Mouse (Mus musculus): ENCODE results near the gene Sgms1. TPM values are rescaled to one million over a fixed set of nuclear protein-coding genes. Genes with fewer than 3 reads are reported as not detected.

Gene Sgms1
- polyA plus RNA-seq, 1 experiment: 15.8 TPM

DNA sequence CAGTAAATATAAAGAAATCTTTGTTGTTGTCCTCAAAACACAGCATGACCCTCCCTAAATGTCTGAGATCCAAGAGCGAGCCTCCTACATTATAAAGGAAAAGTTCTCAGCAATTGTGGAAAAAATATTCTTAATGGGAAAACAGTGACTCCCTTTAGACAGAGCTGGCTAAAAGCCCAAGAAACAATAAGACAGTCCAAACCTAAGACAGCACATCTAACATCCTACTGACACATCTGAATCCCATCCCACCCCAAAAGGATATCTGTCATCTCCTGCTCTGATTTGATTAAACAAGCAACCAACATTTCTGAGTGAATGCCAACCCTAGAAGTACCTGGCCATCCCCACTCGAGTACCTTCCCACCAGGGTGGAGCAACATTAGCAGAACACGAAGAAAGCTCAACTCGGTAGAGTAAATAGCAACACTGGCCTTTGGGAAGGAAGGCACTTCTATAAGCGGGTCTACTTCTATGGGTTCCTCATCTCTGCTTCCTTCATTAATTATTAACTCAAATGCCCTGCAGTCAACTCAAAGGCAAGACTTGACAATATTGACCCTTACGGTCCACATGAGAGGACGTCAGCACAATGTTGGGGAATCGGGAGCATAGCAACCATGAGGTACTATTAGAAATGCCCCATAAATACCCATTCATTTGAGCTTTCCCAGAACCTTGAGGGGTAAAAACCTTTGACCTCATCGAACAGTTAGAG lies 42.7 kb downstream of the Sgms1 start:
- Histone ChIP-seq H3K4me1 (ENCODE audit: control insufficient read depth, insufficient read depth, insufficient read length) (no peaks in the 10 kb centered on the region; the same call in 1 of the 2 replicates), H3K36me3 (ENCODE audit: control insufficient read depth, insufficient read depth, low read length) (no peaks in the 10 kb centered on the region), H3K27me3 (ENCODE audit: control insufficient read depth, insufficient read depth, low read length) (no peaks in the 10 kb centered on the region), H3K27ac (ENCODE audit: insufficient read depth, low read length) (no peak overlapping the region), H3K4me3 (ENCODE audit: extremely low read depth, insufficient read depth, insufficient read length) (no peak overlapping the region)
- DNase-seq (ENCODE audit: low read depth in 1 of 2, low spot score in 2 of 2): no peak
- WGBS: 92% methylated on average over 9 of the region's 9 CpGs
- TF ChIP-seq POLR2A (IDR thresholded peaks at IDR 0.05; ENCODE audit: low read depth, low read length): no peak
- TF ChIP-seq CTCF (IDR thresholded peaks at IDR 0.05; ENCODE audit: extremely low read depth, insufficient read depth, insufficient read length, insufficient replicate concordance): no peak

- no peak overlapping the region for H3K27ac ChIP-seq (ENCODE audit: insufficient read depth, low read length)
- WGBS: 86% methylated on average over 3 of the region's 3 CpGs
These were observed 43.3 kb downstream of the Sgms1 start for GRCm38 (mm10) chr19:32346176-32346575.

GRCm38 (mm10) chr19:32345181-32345745 lies 44.3 kb downstream of the Sgms1 start:
- H3K36me3 ChIP-seq (ENCODE audit: control insufficient read depth, insufficient read depth, low read length): no peaks in the 10 kb centered on the region
- H3K27ac ChIP-seq (ENCODE audit: insufficient read depth, low read length): no peak overlapping the region
- no peak for DNase-seq (ENCODE audit: low read depth in 1 of 2, low spot score in 2 of 2)
- no peaks in the 10 kb centered on the region for H3K27me3 ChIP-seq (ENCODE audit: control insufficient read depth, insufficient read depth, low read length)
- no peak for TF ChIP-seq POLR2A (IDR thresholded peaks at IDR 0.05; ENCODE audit: low read depth, low read length)
- H3K4me3 ChIP-seq (ENCODE audit: extremely low read depth, insufficient read depth, insufficient read length): no peak overlapping the region
- 88% methylated on average over 6 of the region's 6 CpGs for WGBS
- no peaks in the 10 kb centered on the region; the same call in 1 of the 2 replicates for H3K4me1 ChIP-seq (ENCODE audit: control insufficient read depth, insufficient read depth, insufficient read length)

More at GRCm38 (mm10) chr19:32346176-32346575, 43.3 kb downstream of the Sgms1 start:
- Histone ChIP-seq H3K4me3 (ENCODE audit: extremely low read depth, insufficient read depth, insufficient read length) (no peak overlapping the region), H3K36me3 (ENCODE audit: control insufficient read depth, insufficient read depth, low read length) (no peaks in the 10 kb centered on the region), H3K27me3 (ENCODE audit: control insufficient read depth, insufficient read depth, low read length) (no peaks in the 10 kb centered on the region), H3K4me1 (ENCODE audit: control insufficient read depth, insufficient read depth, insufficient read length) (no peaks in the 10 kb centered on the region; the same call in 1 of the 2 replicates)
- TF ChIP-seq POLR2A (IDR thresholded peaks at IDR 0.05; ENCODE audit: low read depth, low read length): no peak
- no peak for TF ChIP-seq CTCF (IDR thresholded peaks at IDR 0.05; ENCODE audit: extremely low read depth, insufficient read depth, insufficient read length, insufficient replicate concordance)
- no peak for DNase-seq (ENCODE audit: low read depth in 1 of 2, low spot score in 2 of 2)

DNA sequence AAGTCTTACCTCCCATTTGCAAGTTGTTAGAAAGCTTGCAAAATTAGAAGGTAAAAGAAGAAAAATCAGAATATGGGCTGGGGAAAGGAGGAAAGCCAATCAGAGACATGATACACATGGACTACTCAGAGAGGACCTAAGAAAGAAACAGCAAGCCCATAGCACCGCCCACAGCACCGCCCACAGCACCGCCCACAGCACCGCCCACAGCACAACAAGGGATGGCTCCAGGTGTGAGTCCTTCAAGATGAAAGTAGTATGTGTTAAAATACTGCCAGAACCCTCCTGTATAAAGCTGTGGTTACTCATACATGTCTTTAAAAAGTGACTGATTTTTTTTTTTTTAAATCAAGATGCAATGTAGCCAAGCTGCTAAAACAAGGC lies 44.8 kb downstream of the Sgms1 start:
- DNase-seq (ENCODE audit: low read depth in 1 of 2, low spot score in 2 of 2): no peak
- Histone ChIP-seq H3K27ac (ENCODE audit: insufficient read depth, low read length) (no peak overlapping the region), H3K36me3 (ENCODE audit: control insufficient read depth, insufficient read depth, low read length) (no peaks in the 10 kb centered on the region), H3K4me1 (ENCODE audit: control insufficient read depth, insufficient read depth, insufficient read length) (no peaks in the 10 kb centered on the region; the same call in 1 of the 2 replicates), H3K27me3 (ENCODE audit: control insufficient read depth, insufficient read depth, low read length) (no peaks in the 10 kb centered on the region), H3K4me3 (ENCODE audit: extremely low read depth, insufficient read depth, insufficient read length) (no peak overlapping the region)
- TF ChIP-seq CTCF (IDR thresholded peaks at IDR 0.05; ENCODE audit: extremely low read depth, insufficient read depth, insufficient read length, insufficient replicate concordance) (no peak), POLR2A (IDR thresholded peaks at IDR 0.05; ENCODE audit: low read depth, low read length) (no peak)
- WGBS: 75% methylated on average over 4 of the region's 4 CpGs

- H3K4me3 ChIP-seq (ENCODE audit: extremely low read depth, insufficient read depth, insufficient read length): no peak overlapping the region
- H3K27ac ChIP-seq (ENCODE audit: insufficient read depth, low read length): no peak overlapping the region
- TF ChIP-seq CTCF (IDR thresholded peaks at IDR 0.05; ENCODE audit: extremely low read depth, insufficient read depth, insufficient read length, insufficient replicate concordance) (no peak), POLR2A (IDR thresholded peaks at IDR 0.05; ENCODE audit: low read depth, low read length) (no peak)
- 91% methylated on average over 17 of the region's 17 CpGs for WGBS
- H3K4me1 ChIP-seq (ENCODE audit: control insufficient read depth, insufficient read depth, insufficient read length): no peaks in the 10 kb centered on the region; the same call in 1 of the 2 replicates
- H3K36me3 ChIP-seq (ENCODE audit: control insufficient read depth, insufficient read depth, low read length): no peaks in the 10 kb centered on the region
- DNase-seq (ENCODE audit: low read depth in 1 of 2, low spot score in 2 of 2): no peak
- no peaks in the 10 kb centered on the region for H3K27me3 ChIP-seq (ENCODE audit: control insufficient read depth, insufficient read depth, low read length)
These were observed 45.4 kb downstream of the Sgms1 start for GRCm38 (mm10) chr19:32343937-32344737.

DNA sequence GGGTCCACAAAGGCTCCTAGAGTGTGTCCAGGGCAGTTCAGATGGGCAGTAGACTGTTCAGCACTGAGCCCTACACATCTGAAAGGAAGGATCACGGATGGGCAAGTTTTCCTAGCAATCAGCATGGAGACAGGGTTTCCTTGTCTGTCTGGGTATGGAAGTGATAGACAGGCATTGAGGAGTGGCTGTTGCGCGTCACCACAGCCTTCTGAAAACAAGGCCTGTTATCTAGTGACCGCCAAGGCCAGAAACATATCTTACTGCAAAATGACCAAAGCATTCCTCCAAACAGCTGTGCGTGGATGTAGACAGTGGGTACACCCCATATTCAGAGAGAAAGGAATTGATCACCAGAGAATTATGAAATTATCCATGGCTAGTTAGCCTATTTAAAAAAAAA lies 47.1 kb downstream of the Sgms1 start:
- TF ChIP-seq CTCF (IDR thresholded peaks at IDR 0.05; ENCODE audit: extremely low read depth, insufficient read depth, insufficient read length, insufficient replicate concordance): no peak
- TF ChIP-seq POLR2A (IDR thresholded peaks at IDR 0.05; ENCODE audit: low read depth, low read length): no peak
- no peak for DNase-seq (ENCODE audit: low read depth in 1 of 2, low spot score in 2 of 2)
- Histone ChIP-seq H3K27me3 (ENCODE audit: control insufficient read depth, insufficient read depth, low read length) (no peaks in the 10 kb centered on the region), H3K4me3 (ENCODE audit: extremely low read depth, insufficient read depth, insufficient read length) (no peak overlapping the region), H3K4me1 (ENCODE audit: control insufficient read depth, insufficient read depth, insufficient read length) (no peaks in the 10 kb centered on the region; the same call in 1 of the 2 replicates), H3K36me3 (ENCODE audit: control insufficient read depth, insufficient read depth, low read length) (no peaks in the 10 kb centered on the region), H3K27ac (ENCODE audit: insufficient read depth, low read length) (no peak overlapping the region)
- WGBS: 91% methylated on average over 5 of the region's 5 CpGs
